Mouse (Mus musculus): ENCODE data around the gene Tas2r105.

Tas2r105 gene

DNA sequence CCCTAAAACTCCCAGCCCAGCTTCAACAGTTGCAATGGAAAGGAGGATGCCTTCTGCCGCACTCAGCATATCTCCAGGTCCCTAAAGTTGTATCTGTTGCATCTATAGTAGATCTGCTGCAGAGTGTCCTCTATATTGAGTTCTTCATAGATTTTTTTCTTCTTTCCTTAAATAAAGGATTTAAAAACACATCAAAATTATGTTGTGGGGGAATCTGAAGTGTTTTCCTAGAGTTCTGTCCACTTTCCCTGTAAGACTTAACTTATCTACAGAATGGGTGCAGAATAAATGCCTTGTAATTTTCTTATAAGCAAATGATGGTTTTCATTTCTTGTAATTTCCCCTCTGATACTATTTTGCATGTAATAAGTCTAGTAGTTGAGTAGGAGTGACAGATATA is at the start of gene Tas2r105:
Gene Tas2r105 (minus strand): TSS at position 101 of the 400 bp plus-strand sequence.
- DNase-seq = no peak

DNA sequence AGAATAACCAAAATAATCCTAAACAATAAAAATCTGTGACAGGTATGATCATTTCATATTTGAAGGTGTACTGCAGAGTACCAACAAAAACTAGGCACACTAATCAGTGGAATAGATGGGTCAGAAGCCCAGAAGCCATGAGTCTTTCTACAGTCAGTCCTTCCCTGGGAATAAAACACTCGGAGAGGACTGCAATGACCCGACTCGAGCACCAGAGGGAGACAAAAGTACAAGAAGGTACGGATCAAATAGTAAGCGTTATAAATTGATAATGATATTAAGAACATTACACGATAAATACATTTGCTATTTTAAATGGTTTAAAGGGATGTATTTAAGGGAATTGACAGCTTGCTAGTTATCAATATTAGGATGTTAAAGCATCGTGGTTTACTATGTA is 25.5 kb upstream of the Tas2r105 start:
- DNase-seq = no peak

GRCm38 (mm10) chr6:131689963-131690362 is 2.7 kb upstream of the Tas2r105 start, which contains the start of gene Tas2r114:
Gene Tas2r114, minus strand, starts transcription at chr6:131690063.
- no peak for DNase-seq

- no peak for DNase-seq
These were observed 1.7 kb downstream of the Tas2r105 start, which contains the start of gene Tas2r104 for GRCm38 (mm10) chr6:131685644-131686043. Gene Tas2r104, minus strand, starts transcription at chr6:131685744.

GRCm38 (mm10) chr6:131678786-131679185 is 8.5 kb downstream of the Tas2r105 start, which contains the start of gene Tas2r106:
Gene Tas2r106, minus strand, starts transcription at chr6:131678886.
- no peak for DNase-seq

- DNase-seq = no peak
These were observed 27.2 kb downstream of the Tas2r105 start, which contains the start of gene Tas2r107 for GRCm38 (mm10) chr6:131660049-131660448. Gene Tas2r107, minus strand, starts transcription at chr6:131660149.

Data from lung, postnatal 4 days (tissue).